Mouse (Mus musculus) testis, adult 10 weeks (tissue): ENCODE data around the gene Crygn. TPM values are rescaled to one million over a fixed set of nuclear protein-coding genes. Genes with fewer than 3 reads are reported as not detected.

Source experiments
- polyA plus RNA-seq: library from polyadenylated mRNA; stranded (reverse); fragments of 350-450 nt; fragmentation: Illumina TruSeq; extraction: RNeasy Lipid Tissue Mini Kit (QIAGEN cat#74804); gene quantifications from one replicate; pipeline ENCODE4 v1.2.3, GENCODE M21; 2014; ENCODE audit warnings: low read depth, low replicate concordance

Gene Crygn
- not detected for polyA plus RNA-seq

GRCm38 (mm10) chr5:24757816-24758215, at the start of gene Crygn:
Gene Crygn, minus strand, starts transcription at chr5:24758008.

GRCm38 (mm10) chr5:24730488-24730871, 27.3 kb downstream of the Crygn start, which contains the start of gene Wdr86:
Gene Wdr86, minus strand, starts transcription at chr5:24730727.

Other genes with a start within 250 kb of the Crygn start
- gene Gbx1, start 230.8 kb downstream of the Crygn start, polyA plus RNA-seq = 0.07 TPM
- not detected for gene Asb10, start 217.0 kb downstream of the Crygn start, polyA plus RNA-seq
- 88.2 TPM for gene 4931409K22Rik, start 201.2 kb downstream of the Crygn start, polyA plus RNA-seq
- gene Abcf2, start 180.5 kb downstream of the Crygn start, polyA plus RNA-seq = 67.3 TPM
- gene Chpf2, start 171.3 kb downstream of the Crygn start, polyA plus RNA-seq = 0.48 TPM
- gene Smarcd3, start 133.6 kb downstream of the Crygn start, polyA plus RNA-seq = 1.3 TPM
- gene Nub1, start 72.5 kb downstream of the Crygn start, polyA plus RNA-seq = 51.6 TPM
- 0.08 TPM for gene Wdr86, start 27.3 kb downstream of the Crygn start, polyA plus RNA-seq
- gene Rheb, start 84.6 kb upstream of the Crygn start, polyA plus RNA-seq = 87.5 TPM